Mouse (Mus musculus): ENCODE measurements around the gene Gm10282.

- TF ChIP-seq POLR2A (IDR thresholded peaks at IDR 0.05; ENCODE audit: borderline replicate concordance, low read depth, low read length) (no peak), CTCF (IDR thresholded peaks at IDR 0.05; ENCODE audit: low read depth, low read length) (no peak)
These were observed 46.4 kb upstream of the Gm10282 start for GRCm38 (mm10) chr8:72351405-72352005.
